Mouse (Mus musculus) midbrain, embryonic 13.5 days (tissue): ENCODE measurements around the gene Pikfyve. TPM values are rescaled to one million over a fixed set of nuclear protein-coding genes. Genes with fewer than 3 reads are reported as not detected.

ENCODE experiments used
- ATAC-seq: fragments of 200-750 bp; cut with Nextera tagmentation; 2 replicates; pipeline ENCODE4 v1.8.0; 2017; ENCODE audit warnings: mild to moderate bottlenecking, moderate TSS enrichment, moderate library complexity
- H3K27ac ChIP-seq: fragments of 300-500 bp; sonication (generic); 2 replicates; pipeline ENCODE4 v1.5.1; 2015; ENCODE audit warnings: inconsistent platforms, mild to moderate bottlenecking, moderate library complexity
- H3K27me3 ChIP-seq: fragments of 300-500 bp; sonication (generic); 2 replicates; pipeline ENCODE4 v1.6.1; 2015; ENCODE audit warnings: mild to moderate bottlenecking, inconsistent platforms
- H3K36me3 ChIP-seq: fragments of 300-500 bp; sonication (generic); 2 replicates; pipeline ENCODE4 v1.6.1; 2015; ENCODE audit warnings: mild to moderate bottlenecking, inconsistent platforms
- H3K4me1 ChIP-seq: fragments of 300-500 bp; sonication (generic); replicated peaks from 2 replicates; pipeline ENCODE4 v1.6.1; 2015; ENCODE audit warnings: inconsistent platforms
- H3K4me2 ChIP-seq: fragments of 300-500 bp; sonication (generic); replicated peaks from 2 replicates; pipeline ENCODE4 v1.6.1; 2015; ENCODE audit warnings: moderate library complexity, mild to moderate bottlenecking, inconsistent platforms
- H3K4me3 ChIP-seq: fragments of 300-500 bp; sonication (generic); replicated peaks from 2 replicates; pipeline ENCODE4 v1.5.1; 2015; ENCODE audit warnings: mild to moderate bottlenecking, inconsistent platforms
- H3K9ac ChIP-seq: fragments of 300-500 bp; sonication (generic); replicated peaks from 2 replicates; pipeline ENCODE4 v1.6.1; 2015; ENCODE audit warnings: mild to moderate bottlenecking, inconsistent platforms
- H3K9me3 ChIP-seq: fragments of 300-500 bp; sonication (generic); 2 replicates; pipeline ENCODE4 v1.6.1; 2016; ENCODE audit warnings: mild to moderate bottlenecking, inconsistent platforms
- WGBS: fragments of 180-500 bp; shearing (Covaris S2); methylation state at CpG from one replicate; pipeline ENCODE4 v1.1.7; 2015; 5-methylcytosine and 5-hydroxymethylcytosine counted together
- polyA plus RNA-seq: library from polyadenylated mRNA; unstranded; fragments of >200 nt; fragmentation: Nextera tagmentation; extraction: Ambion mirVana; gene quantifications from 2 replicates; pipeline ENCODE4 v1.2.1, GENCODE M21; 2015

Gene Pikfyve
- polyA plus RNA-seq, 1 experiment from 2014 or later, result 14.4 TPM

DNA sequence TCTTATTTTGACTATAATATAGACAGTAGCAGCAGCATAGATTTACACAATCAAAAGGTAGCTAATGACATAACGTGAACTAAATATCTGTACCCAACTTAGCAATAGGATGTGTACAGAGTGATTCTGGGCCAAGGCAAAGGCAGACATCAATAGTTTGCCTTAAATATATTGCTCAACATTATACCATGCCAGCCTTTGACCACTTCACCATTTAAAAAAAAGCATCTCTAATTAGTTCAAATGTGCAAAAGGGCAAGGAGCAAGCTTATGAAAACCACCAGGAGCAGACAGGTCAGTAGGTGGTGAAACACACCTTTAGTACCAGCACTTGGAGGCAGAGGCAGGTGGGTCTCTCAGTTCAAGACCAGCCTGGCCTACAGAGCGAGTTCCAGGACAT, 12.8 kb upstream of the Pikfyve start:
- peaks cover 51% of the 10 kb centered on the region for H3K4me1 ChIP-seq
- peaks cover 55% of the 10 kb centered on the region for H3K36me3 ChIP-seq
- no peak overlapping the region for H3K4me2 ChIP-seq
- ATAC-seq, result no peak
- no peak overlapping the region for H3K27ac ChIP-seq
- no peaks in the 10 kb centered on the region for H3K27me3 ChIP-seq
- no peak overlapping the region for H3K9ac ChIP-seq
- no peak overlapping the region for H3K4me3 ChIP-seq
- H3K9me3 ChIP-seq, result no peaks in the 10 kb centered on the region
- WGBS, result 97% methylated on average over 2 of the region's 2 CpGs

GRCm38 (mm10) chr1:65176171-65176570, 10.3 kb upstream of the Pikfyve start:
- no peaks in the 10 kb centered on the region for H3K9me3 ChIP-seq
- H3K4me3 ChIP-seq, result no peak overlapping the region
- no peak overlapping the region for H3K9ac ChIP-seq
- 81% methylated on average over 4 of the region's 4 CpGs for WGBS
- peaks cover 32% of the 10 kb centered on the region for H3K36me3 ChIP-seq
- H3K27me3 ChIP-seq, result no peaks in the 10 kb centered on the region
- H3K4me2 ChIP-seq, result peak overlapping the region; percentile 34
- ATAC-seq, result no peak
- H3K4me1 ChIP-seq, result peaks cover 51% of the 10 kb centered on the region
- H3K27ac ChIP-seq, result no peak overlapping the region

DNA sequence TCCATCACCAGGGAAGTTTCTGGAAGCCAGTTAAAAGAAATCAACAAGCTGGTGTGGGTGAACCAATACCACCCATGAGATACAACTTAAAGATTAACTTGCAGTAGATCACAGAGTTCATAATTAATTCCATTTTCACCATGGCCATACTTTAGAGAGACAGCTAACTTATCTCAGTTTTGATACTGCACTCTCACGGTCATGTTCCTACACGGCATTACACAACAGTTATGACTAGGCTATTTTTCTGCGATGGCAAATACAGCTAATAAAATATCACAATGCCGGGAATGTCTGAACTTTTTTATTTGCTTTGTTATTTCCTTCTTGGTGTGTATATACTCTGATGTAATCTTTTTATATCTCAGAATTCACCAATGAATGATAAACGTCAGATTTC, 9.6 kb upstream of the Pikfyve start:
- Histone ChIP-seq H3K9ac (no peak overlapping the region), H3K27me3 (no peaks in the 10 kb centered on the region), H3K36me3 (peaks cover 25% of the 10 kb centered on the region), H3K9me3 (no peaks in the 10 kb centered on the region), H3K4me1 (peaks cover 51% of the 10 kb centered on the region), H3K4me3 (no peak overlapping the region), H3K4me2 (peak overlapping the region; percentile 34), H3K27ac (no peak overlapping the region)
- ATAC-seq, result no peak
- 88% methylated on average over 5 of the region's 5 CpGs for WGBS

DNA sequence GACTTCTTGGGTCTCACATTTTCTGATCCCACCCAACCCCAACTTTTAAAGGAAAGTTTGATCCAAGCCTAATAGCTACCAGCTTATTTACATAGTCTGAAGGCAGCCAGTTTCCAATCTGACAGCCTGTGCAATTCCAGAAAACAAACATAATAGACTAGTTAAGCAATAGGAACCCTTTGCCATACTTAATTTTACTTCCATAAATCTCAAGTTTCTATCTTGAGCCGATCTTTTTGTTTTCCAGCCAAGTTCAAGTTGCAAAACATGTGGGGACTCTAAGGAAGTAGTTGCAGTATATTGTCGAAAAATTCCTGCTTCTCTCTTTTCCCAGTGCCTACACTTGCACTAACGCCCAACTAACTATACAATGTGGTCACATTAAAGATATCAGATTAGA, 9.0 kb upstream of the Pikfyve start:
- H3K9me3 ChIP-seq, result no peaks in the 10 kb centered on the region
- peak overlapping the region; percentile 88; the same call in 1 of the 2 replicates for H3K9ac ChIP-seq
- H3K27ac ChIP-seq, result no peak overlapping the region
- peak overlapping the region; percentile 76 for H3K4me3 ChIP-seq
- H3K36me3 ChIP-seq, result peaks cover 20% of the 10 kb centered on the region
- ATAC-seq, result no peak
- WGBS, result 73% methylated on average over 3 of the region's 3 CpGs
- H3K4me1 ChIP-seq, result peaks cover 47% of the 10 kb centered on the region
- H3K27me3 ChIP-seq, result no peaks in the 10 kb centered on the region
- H3K4me2 ChIP-seq, result peak overlapping the region; percentile 68

DNA sequence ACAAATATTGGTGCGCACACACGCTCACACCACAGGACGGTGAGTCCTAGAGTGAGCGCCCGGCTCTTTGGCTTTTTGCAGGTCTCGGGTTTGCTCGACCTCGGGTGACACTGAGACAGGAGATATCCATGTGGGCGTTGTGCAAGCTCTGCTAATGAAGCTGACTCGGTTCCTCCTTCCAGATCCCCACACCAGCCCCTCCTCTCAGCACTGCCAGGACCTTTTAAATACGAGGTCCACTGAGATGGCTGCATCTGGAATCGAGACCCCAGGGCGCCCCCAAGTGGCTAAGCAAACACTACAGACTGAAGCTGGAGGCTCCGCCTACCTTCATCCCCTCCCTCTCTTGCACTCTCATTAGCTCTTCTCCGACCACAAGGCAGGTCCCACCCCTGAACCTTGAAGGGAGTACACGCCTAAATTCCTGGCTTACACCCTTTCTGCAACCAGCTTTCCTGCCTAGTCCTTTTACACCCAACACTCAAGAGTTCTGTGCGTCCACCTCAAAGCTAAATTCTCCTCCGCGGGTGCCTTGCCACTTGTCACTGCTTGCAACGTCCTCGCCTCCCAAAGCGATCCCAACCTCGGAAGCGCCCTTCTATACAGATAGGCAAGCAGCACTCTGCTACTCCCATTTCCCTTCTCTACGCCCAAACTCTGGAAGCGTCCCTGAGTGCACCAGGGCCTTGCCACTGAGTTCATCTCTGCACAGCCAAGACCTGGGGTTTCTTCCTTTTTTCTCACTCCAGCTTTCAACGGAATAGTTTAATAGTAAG, 8.2 kb upstream of the Pikfyve start:
- ATAC-seq, result peak; percentile 85
- Histone ChIP-seq H3K9me3 (no peaks in the 10 kb centered on the region), H3K27ac (peak overlapping the region; percentile 99), H3K4me1 (peaks cover 41% of the 10 kb centered on the region), H3K4me2 (peak overlapping the region; percentile 68), H3K36me3 (peaks cover 13% of the 10 kb centered on the region), H3K4me3 (peak overlapping the region; percentile 76), H3K27me3 (no peaks in the 10 kb centered on the region), H3K9ac (peak overlapping the region; percentile 88)
- WGBS, result 7% methylated on average over 27 of the region's 27 CpGs

DNA sequence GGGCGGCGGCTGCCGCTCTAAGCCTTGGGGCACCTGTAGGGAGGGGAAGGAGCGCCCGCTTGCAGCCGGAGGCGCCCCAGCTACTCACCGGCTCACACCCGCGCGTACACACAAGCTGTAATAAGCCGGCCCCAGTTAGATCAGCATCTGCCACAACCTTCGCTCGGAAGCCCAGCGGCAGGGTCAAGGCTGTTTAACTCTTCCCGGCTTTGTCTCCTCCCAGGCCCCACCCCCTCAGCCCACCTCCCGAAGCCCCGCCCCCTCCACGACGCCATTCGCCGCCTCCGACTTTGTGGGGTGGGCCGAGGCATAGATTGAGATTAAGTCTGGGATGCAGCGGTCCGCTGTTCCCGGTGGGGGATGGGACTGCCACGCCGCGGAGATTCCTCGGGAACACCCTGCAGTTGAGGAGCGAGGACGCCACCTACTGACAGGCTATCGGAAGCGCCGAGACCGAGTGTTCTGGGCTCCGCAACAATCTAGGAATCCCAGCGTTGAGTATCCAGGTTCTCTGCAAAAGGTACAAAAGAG, 7.5 kb upstream of the Pikfyve start:
- peak overlapping the region; percentile 76 for H3K4me3 ChIP-seq
- H3K27me3 ChIP-seq, result no peaks in the 10 kb centered on the region
- H3K27ac ChIP-seq, result peak overlapping the region; percentile 99
- H3K4me2 ChIP-seq, result peak overlapping the region; percentile 68
- under 1% methylated on average over 39 of the region's 39 CpGs for WGBS
- H3K36me3 ChIP-seq, result peaks cover 7% of the 10 kb centered on the region
- no peaks in the 10 kb centered on the region for H3K9me3 ChIP-seq
- ATAC-seq, result peak; percentile 94
- peaks cover 35% of the 10 kb centered on the region for H3K4me1 ChIP-seq
- H3K9ac ChIP-seq, result peak overlapping the region; percentile 88

- ATAC-seq, result no peak
- Histone ChIP-seq H3K4me3 (peak overlapping the region; percentile 76), H3K27ac (peak overlapping the region; percentile 99), H3K36me3 (peaks cover under 1% of the 10 kb centered on the region), H3K4me2 (peak overlapping the region; percentile 68), H3K27me3 (no peaks in the 10 kb centered on the region), H3K4me1 (peaks cover 27% of the 10 kb centered on the region), H3K9ac (peak overlapping the region; percentile 88), H3K9me3 (no peaks in the 10 kb centered on the region)
- 4% methylated on average over 11 of the region's 11 CpGs for WGBS
Observed at GRCm38 (mm10) chr1:65179634-65180249, 6.7 kb upstream of the Pikfyve start.

DNA sequence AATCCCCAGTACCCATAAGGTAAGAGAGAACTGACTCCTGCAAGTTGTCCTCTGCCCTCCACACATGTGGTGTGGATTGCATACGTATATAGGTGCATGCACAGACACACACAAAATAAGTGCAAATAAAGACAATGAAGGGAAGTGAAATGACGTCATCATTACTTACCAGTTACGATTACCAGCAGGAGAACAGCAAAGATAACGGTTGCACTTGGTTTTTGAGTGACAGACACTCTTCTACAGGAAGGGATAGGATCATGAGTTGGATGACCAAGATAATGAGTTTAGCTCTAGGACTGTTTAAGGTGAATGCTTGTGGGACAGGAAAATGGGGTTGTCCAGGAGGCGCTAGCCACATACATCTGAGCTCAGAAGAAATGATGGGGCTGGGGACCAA, 5.0 kb upstream of the Pikfyve start:
- Histone ChIP-seq H3K4me2 (no peak overlapping the region), H3K27ac (no peak overlapping the region), H3K9ac (no peak overlapping the region), H3K36me3 (no peaks in the 10 kb centered on the region), H3K9me3 (no peaks in the 10 kb centered on the region), H3K27me3 (no peaks in the 10 kb centered on the region), H3K4me3 (no peak overlapping the region), H3K4me1 (peaks cover 21% of the 10 kb centered on the region)
- 90% methylated on average over 5 of the region's 5 CpGs for WGBS
- ATAC-seq, result no peak

DNA sequence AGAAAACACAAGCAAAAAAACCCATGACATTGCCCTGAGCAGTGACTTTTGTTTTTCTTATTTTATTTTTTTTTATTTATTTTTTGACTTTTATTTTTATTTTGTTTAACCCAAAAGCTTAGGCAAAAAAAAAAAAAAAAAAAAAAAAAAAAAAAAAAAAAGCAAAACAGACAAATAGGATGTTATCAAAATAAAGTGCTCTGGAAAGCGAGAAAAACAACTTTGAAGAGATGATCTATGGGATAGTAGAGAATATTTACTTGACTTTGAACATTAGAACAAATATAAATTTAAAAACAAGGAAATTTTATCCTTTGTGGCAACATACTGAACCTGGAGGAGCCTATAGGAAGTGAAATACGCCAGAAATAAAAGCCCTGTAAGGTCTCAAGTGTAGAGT, 2.5 kb upstream of the Pikfyve start:
- Histone ChIP-seq H3K4me2 (no peak overlapping the region), H3K4me1 (peaks cover 20% of the 10 kb centered on the region), H3K9me3 (no peaks in the 10 kb centered on the region), H3K36me3 (no peaks in the 10 kb centered on the region), H3K27ac (no peak overlapping the region), H3K27me3 (no peaks in the 10 kb centered on the region), H3K9ac (no peak overlapping the region), H3K4me3 (no peak overlapping the region)
- ATAC-seq, result no peak
- WGBS, result 89% methylated on average over 2 of the region's 2 CpGs

DNA sequence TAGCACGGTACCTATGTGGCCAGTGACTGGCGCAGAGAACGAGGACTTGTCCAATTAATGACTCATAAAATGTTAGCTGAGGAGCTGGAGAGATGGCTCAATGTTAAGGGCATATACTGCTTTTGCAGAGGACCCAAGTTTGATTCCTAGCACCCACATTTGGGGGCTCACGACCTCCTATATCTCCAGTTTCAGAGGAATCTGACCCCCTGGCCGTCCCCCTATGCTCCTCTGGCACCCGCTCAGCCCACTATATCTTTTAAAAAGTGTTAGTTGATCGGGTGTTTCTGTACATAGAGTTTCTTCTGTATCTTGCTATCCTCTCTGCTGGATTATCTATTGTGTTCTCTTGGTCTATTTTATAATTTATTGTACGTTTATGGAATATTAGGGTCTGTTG, 1.5 kb upstream of the Pikfyve start:
- no peaks in the 10 kb centered on the region for H3K9me3 ChIP-seq
- no peak overlapping the region for H3K4me3 ChIP-seq
- 91% methylated on average over 8 of the region's 8 CpGs for WGBS

GRCm38 (mm10) chr1:65185524-65186205, 818 bp upstream of the Pikfyve start:
- Histone ChIP-seq H3K4me2 (peak overlapping the region; percentile 58), H3K27me3 (no peaks in the 10 kb centered on the region), H3K27ac (peak overlapping the region; percentile 66), H3K4me3 (peak overlapping the region; percentile 81), H3K4me1 (peaks cover 20% of the 10 kb centered on the region), H3K9ac (peak overlapping the region; percentile 56), H3K9me3 (no peaks in the 10 kb centered on the region), H3K36me3 (no peaks in the 10 kb centered on the region)
- ATAC-seq, result no peak
- WGBS, result 22% methylated on average over 12 of the region's 12 CpGs

More for the DNA sequence above, 1.5 kb upstream of the Pikfyve start:
- H3K9ac ChIP-seq, result no peak overlapping the region
- no peaks in the 10 kb centered on the region for H3K36me3 ChIP-seq
- no peak overlapping the region for H3K27ac ChIP-seq
- no peaks in the 10 kb centered on the region for H3K27me3 ChIP-seq
- no peak overlapping the region for H3K4me2 ChIP-seq
- peaks cover 20% of the 10 kb centered on the region for H3K4me1 ChIP-seq
- ATAC-seq, result no peak

- no peak for ATAC-seq
Observed at GRCm38 (mm10) chr1:65187074-65187430, 569 bp downstream of the Pikfyve start.

More at GRCm38 (mm10) chr1:65187074-65187430, 569 bp downstream of the Pikfyve start:
- Histone ChIP-seq H3K27me3 (no peaks in the 10 kb centered on the region), H3K9me3 (no peaks in the 10 kb centered on the region), H3K4me2 (peak overlapping the region; percentile 67), H3K9ac (peak overlapping the region; percentile 95), H3K4me3 (peak overlapping the region; percentile 81), H3K36me3 (peaks cover 6% of the 10 kb centered on the region; the same call in 1 of the 2 replicates), H3K27ac (peak overlapping the region; percentile 90), H3K4me1 (peaks cover 20% of the 10 kb centered on the region)
- 0% methylated on average over 6 of the region's 6 CpGs for WGBS
